ENCODE assay signal across 24 mouse cellular contexts in genomic region chr12:98347056-98347455, GRCm38 (mm10).
"Had no signal": no experiment of that assay in that cellular context is flagged by ENCODE, and none has a peak within 500 bp of the region (broad histone marks: within the 10 kb centered on the region; RNA-seq: fewer than 3 reads in every experiment).

No protein-coding gene starts in this region.

- H3K36me3 ChIP-seq: limb, embryonic 10.5 days; limb, embryonic 12.5 days; limb, embryonic 13.5 days; limb, embryonic 15.5 days; liver, embryonic 12.5 days; liver, embryonic 13.5 days; liver, embryonic 15.5 days; lung, embryonic 15.5 days; midbrain, embryonic 10.5 days; midbrain, embryonic 12.5 days; midbrain, embryonic 13.5 days; midbrain, embryonic 15.5 days; neural tube, embryonic 12.5 days had no signal

- DNase-seq: left cerebral cortex, postnatal 4 days; liver; liver, embryonic 13.5 days; liver, postnatal 0 days had no signal

- H3K9me3 ChIP-seq: limb, embryonic 10.5 days; limb, embryonic 13.5 days; limb, embryonic 15.5 days; liver, embryonic 12.5 days; liver, embryonic 13.5 days; liver, embryonic 15.5 days; lung, embryonic 15.5 days; megakaryocyte, embryonic 14.5 days; midbrain, embryonic 10.5 days; midbrain, embryonic 12.5 days; midbrain, embryonic 15.5 days; neural tube, embryonic 12.5 days had no signal

- H3K27me3 ChIP-seq: limb, embryonic 12.5 days; limb, embryonic 13.5 days; limb, embryonic 15.5 days; liver, embryonic 12.5 days; liver, embryonic 13.5 days; liver, embryonic 15.5 days; lung, embryonic 15.5 days; megakaryocyte, embryonic 14.5 days; midbrain, embryonic 12.5 days; midbrain, embryonic 13.5 days; midbrain, embryonic 15.5 days; neural tube, embryonic 12.5 days had no signal

- H3K4me3 ChIP-seq: left cerebral cortex, adult 2 months; limb, embryonic 10.5 days; limb, embryonic 12.5 days; limb, embryonic 13.5 days; limb, embryonic 15.5 days; liver, embryonic 12.5 days; liver, embryonic 13.5 days; liver, embryonic 15.5 days; lung, embryonic 15.5 days; megakaryocyte, embryonic 14.5 days; midbrain, embryonic 10.5 days; midbrain, embryonic 12.5 days; midbrain, embryonic 13.5 days; midbrain, embryonic 15.5 days; myocyte; neural tube, embryonic 12.5 days had no signal

- H3K9ac ChIP-seq: limb, embryonic 12.5 days; limb, embryonic 13.5 days; limb, embryonic 15.5 days; liver, embryonic 12.5 days; liver, embryonic 13.5 days; liver, embryonic 14.5 days; liver, embryonic 15.5 days; liver, postnatal 0 days; lung, embryonic 14.5 days; lung, embryonic 15.5 days; midbrain, embryonic 12.5 days; midbrain, embryonic 13.5 days; midbrain, embryonic 15.5 days; neural tube, embryonic 12.5 days had no signal

- H3K27ac ChIP-seq: left cerebral cortex, adult 2 months; limb, embryonic 10.5 days; limb, embryonic 12.5 days; limb, embryonic 13.5 days; limb, embryonic 15.5 days; liver, embryonic 12.5 days; liver, embryonic 13.5 days; liver, embryonic 14.5 days; liver, embryonic 15.5 days; lung, embryonic 15.5 days; macrophage; midbrain, embryonic 10.5 days; midbrain, embryonic 12.5 days; midbrain, embryonic 13.5 days; midbrain, embryonic 15.5 days; neural tube, embryonic 12.5 days had no signal

- H3K4me2 ChIP-seq: limb, embryonic 12.5 days; limb, embryonic 13.5 days; limb, embryonic 15.5 days; liver, embryonic 11.5 days; liver, embryonic 12.5 days; liver, embryonic 13.5 days; liver, embryonic 15.5 days; lung, embryonic 14.5 days; lung, embryonic 15.5 days; midbrain, embryonic 12.5 days; midbrain, embryonic 13.5 days; midbrain, embryonic 15.5 days; neural tube, embryonic 12.5 days had no signal

- H3K4me1 ChIP-seq: limb, embryonic 10.5 days; limb, embryonic 12.5 days; limb, embryonic 13.5 days; limb, embryonic 15.5 days; liver, embryonic 12.5 days; liver, embryonic 13.5 days; liver, embryonic 15.5 days; lung, embryonic 15.5 days; megakaryocyte, embryonic 14.5 days; midbrain, embryonic 10.5 days; midbrain, embryonic 12.5 days; midbrain, embryonic 13.5 days; midbrain, embryonic 15.5 days; neural tube, embryonic 12.5 days had no signal

- ATAC-seq: liver, embryonic 12.5 days; liver, postnatal 0 days; lung, postnatal 0 days; midbrain, embryonic 13.5 days; midbrain, embryonic 15.5 days had no signal
